Mouse (Mus musculus): ENCODE data around the gene 9930022D16Rik. TPM values are rescaled to one million over a fixed set of nuclear protein-coding genes. Genes with fewer than 3 reads are reported as not detected.

The 9930022D16Rik gene
- total RNA-seq, 2 experiments from 2014 or later: not detected

GRCm38 (mm10) chr11:109458165-109458564 lies 44.4 kb downstream of the 9930022D16Rik start:
- no peak for DNase-seq

DNA sequence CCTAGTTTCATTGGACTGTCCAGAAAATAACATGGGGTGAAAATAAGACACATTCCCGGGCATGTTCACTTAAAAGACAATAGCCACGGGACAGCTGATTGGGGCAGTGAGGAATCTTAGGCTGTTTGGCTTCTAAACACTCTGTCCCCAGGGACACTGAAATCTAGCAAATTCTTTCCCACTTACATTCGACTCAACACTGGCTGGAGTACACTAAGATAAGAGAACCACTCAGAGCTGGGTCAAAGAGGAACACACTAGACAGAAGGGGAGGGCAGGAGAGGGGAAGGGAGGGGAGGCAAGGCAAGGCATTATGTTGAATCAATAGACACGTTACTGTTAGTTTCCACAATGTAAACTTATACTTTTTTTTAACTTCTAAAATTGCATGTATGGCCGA lies 46.9 kb downstream of the 9930022D16Rik start:
- DNase-seq: no peak

GRCm38 (mm10) chr11:109465068-109465467 lies 51.4 kb downstream of the 9930022D16Rik start:
- DNase-seq: no peak

GRCm38 (mm10) chr11:109466987-109467386 lies 53.3 kb downstream of the 9930022D16Rik start:
- no peak for DNase-seq

GRCm38 (mm10) chr11:109468133-109468532 lies 54.4 kb downstream of the 9930022D16Rik start:
- DNase-seq: no peak

Small RNAs within 50 kb of the gene (microRNA-seq; reads per million reads assigned to microRNA genes)
- 0 reads per million in 2 experiments for gene Gm25540

Other genes starting within 250 kb of the 9930022D16Rik start
- gene Rgs9, start 115.8 kb upstream of the 9930022D16Rik start, total RNA-seq (2021): 10 to 100 TPM; 12.8 to 15.0 TPM
- 10 to 100 TPM; 53.5 to 54.8 TPM for gene Gna13, start 51.1 kb upstream of the 9930022D16Rik start, total RNA-seq (2021)
- 10 to 100 TPM; 60.4 to 60.6 TPM for gene Amz2, start 12.0 kb downstream of the 9930022D16Rik start, total RNA-seq (2021)
- gene Arsg, start 59.5 kb downstream of the 9930022D16Rik start, total RNA-seq (2021): 10 to 100 TPM in 1 of 2 experiments, 1 to 10 TPM in 1; 9.6 to 12.2 TPM
- gene Slc16a6, start 59.7 kb downstream of the 9930022D16Rik start, total RNA-seq (2021): 1 to 10 TPM; 5.2 to 6.2 TPM
- 10 to 100 TPM; 22.4 to 23.5 TPM for gene Wipi1, start 198.1 kb downstream of the 9930022D16Rik start, total RNA-seq (2021)
- gene Prkar1a, start 235.5 kb downstream of the 9930022D16Rik start, total RNA-seq (2021): 100 to 1,000 TPM; 533 to 590 TPM

Data from layer of hippocampus, postnatal 36 days (tissue).